Mouse (Mus musculus) layer of hippocampus, postnatal 36 days (tissue): ENCODE measurements around the gene Zfp622. TPM values are rescaled to one million over a fixed set of nuclear protein-coding genes. Genes with fewer than 3 reads are reported as not detected.

ENCODE experiments used
- DNase-seq, 2 experiments: peaks; one replicate each; pipeline ENCODE4 v3.0.0; 2022
- total RNA-seq, 2 experiments: library from RNA; stranded (reverse); gene quantifications; 2 replicates each; pipeline ENCODE4 v1.2.3; 2021

The Zfp622 gene
- total RNA-seq: 10 to 100 TPM; 41.0 to 47.9 TPM

DNA sequence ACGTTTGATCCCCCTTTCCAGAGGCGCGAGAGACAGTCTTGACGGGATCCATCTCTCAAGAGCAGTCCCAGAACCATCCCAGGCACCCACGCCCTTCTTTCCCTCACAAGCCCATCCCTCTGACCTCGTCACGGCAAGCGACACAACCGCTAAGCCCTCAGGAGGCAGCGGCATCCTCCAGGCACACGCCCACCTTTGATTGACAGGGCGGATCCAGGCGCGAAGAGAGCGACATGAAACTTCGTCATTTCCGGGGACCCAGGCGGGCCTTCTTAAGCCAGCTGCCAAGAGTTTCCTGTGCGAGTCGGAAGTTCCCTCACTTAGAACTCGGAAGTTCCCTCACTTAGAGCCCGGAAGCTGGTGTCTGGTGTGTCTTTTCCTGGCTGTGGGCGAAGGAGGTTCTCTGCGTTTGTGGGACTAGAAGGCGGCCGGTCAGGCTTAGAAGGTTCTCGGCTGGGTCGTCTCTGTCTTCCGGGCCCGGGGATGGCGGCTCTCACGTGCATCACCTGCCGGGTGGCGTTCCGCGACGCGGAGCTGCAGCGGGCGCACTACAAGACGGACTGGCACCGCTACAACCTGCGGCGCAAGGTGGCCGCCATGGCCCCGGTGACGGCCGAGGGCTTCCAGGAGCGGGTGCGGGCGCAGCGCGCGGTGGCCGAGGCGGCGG lies at the start of gene Zfp622:
Gene Zfp622, plus strand, starts transcription at position 300 of the 667 bp plus-strand sequence.
- peak; percentile 92 to 96 for DNase-seq

DNA sequence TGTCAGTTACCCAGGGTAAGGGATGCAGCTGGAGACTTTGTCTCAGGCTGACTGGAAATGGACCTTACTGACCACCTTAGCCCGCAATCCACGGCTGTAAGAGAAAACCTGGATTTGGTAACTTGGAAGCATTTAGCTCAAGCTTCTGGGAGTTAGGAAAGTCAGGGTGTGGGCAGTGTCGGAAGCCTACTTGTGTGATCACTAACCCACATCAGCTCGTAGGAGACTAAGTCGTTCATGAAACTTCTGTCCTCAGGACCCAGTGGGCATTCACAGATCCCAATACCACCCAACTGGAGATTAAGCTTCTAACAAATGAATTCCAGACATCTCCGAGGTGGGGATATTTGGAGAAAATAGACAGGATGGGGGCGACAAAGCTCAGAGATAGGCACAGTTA lies 49.8 kb upstream of the Zfp622 start:
- no peak for DNase-seq

GRCm38 (mm10) chr15:25938496-25938895 lies 45.7 kb upstream of the Zfp622 start:
- no peak for DNase-seq

DNA sequence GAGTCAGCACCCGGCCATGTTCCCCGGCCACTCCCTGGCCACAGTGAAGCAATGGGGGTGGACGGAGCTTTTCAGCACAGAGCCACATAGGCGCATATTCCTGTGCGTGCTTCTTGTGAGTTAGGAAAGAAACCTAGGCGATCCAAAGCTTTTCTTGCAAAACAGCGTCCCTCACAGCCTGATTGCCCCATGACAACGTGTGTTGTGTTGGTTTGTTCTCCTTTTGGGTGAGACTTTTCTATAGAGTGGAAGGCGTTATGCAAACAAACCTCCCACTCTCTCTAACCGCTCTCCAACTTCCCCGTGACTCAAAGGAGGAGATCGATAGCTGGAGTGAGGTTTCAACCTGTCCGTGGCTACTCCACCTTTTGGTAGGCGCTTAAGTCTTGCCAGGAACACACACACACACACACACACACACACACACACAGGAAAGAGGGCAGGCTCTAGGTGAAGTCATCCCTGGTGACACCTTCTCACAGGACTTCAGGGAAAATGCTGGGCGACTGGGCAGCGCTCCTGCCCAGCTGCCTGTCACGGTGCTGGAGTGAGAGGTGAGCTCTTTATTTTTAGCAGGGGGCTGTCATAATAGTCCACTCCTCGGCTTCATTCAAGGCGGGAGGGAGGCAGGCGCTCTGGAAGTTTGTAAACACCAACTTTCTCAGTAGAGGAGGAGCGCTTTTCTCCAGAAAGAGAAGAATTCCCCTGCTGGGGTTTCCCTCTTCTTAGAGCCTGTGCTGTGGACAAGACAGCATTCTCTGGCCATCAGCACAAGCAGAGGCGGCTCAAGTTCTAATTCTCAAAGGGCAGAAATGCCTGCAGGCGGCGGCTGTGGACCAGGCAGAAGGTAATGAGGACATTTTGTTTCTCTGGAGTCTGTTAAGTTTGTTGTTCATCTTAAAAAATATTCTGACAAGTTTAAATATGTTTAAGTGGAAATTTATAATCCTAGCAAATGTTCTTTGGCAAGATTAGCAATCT lies 43.5 kb upstream of the Zfp622 start:
- no peak for DNase-seq

GRCm38 (mm10) chr15:25941514-25941913 lies 42.7 kb upstream of the Zfp622 start:
- no peak for DNase-seq

DNA sequence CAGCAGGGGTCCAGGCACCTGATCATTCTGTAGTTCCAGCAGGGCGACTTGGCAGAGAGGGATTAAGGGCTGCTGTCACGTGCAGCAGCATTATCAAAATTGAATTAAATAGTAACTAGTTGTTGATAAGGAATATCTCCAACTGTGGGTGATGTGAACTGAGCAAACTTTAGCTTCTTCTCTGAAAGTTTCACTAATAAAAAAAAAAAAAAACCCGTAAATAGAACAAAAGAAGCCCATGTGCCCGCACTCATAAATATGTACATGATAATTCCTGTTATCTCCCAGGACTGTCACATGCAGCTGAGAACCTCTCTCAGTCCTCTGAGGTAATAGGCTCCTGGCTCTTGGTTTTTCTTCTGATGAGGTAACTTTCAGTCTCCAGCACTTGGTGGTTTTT lies 41.8 kb upstream of the Zfp622 start:
- DNase-seq: no peak

GRCm38 (mm10) chr15:25943386-25944137 lies 40.6 kb upstream of the Zfp622 start:
- DNase-seq: no peak

DNA sequence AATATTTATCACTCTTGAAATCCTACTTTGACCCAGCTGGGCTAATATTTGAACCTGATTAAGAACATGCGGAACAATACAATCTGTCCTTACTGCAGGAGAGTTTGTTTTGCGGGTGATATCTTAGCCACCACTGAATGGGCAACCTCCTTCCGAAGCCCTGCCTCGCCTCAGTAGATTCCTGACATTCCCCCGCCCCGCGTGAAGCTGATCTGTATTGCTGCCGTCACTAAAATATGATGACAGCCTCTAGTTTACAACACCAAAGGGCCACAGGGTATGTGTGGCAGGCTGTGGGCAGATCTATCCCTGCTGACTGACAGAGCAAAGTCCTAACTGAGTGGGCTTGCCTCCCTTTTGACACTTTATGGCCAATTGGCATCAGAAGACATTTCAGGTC lies 38.9 kb upstream of the Zfp622 start:
- DNase-seq: no peak

DNA sequence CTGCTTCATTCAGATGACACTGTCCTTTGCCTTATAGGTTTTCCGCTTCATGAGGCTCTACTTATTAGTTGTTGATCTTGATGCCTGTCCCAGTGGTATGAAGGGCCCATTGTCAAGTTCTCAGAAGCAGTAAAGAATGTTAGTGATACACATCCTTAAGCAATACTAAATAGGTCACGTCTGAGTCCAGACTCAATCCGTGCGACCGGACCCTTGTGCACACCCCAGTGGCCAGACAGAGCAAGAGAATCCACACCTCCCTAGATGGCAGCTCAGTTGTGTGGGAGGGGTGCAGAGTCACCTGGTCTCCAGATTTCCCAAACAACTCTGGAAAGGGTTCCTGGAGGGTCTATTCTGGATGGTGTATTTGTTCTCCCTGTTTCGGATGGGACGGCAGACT lies 37.7 kb upstream of the Zfp622 start:
- no peak for DNase-seq

DNA sequence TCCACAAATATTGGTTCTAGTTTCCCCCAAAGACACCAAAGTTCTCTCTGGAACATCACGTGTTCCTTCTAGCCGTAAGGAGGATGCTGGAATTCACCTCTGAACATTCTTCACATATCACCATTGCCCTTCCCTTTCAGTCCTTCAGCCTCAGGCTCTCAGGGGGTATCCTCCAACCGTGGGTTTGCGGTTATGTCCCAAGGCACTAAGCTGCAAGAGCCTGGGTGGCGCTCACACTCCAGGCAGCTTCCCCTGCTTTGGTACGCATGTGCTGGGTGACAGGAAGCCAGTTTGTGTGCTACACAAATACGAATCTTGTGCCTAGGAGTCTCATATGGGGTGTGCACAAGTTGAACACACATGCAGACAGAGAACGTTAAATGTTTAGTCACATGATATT lies 36.8 kb upstream of the Zfp622 start:
- DNase-seq: no peak

- DNase-seq: no peak
These were observed 35.6 kb upstream of the Zfp622 start for GRCm38 (mm10) chr15:25948257-25949223.

- DNase-seq: no peak
These were observed 34.5 kb upstream of the Zfp622 start for GRCm38 (mm10) chr15:25949696-25950095.

DNA sequence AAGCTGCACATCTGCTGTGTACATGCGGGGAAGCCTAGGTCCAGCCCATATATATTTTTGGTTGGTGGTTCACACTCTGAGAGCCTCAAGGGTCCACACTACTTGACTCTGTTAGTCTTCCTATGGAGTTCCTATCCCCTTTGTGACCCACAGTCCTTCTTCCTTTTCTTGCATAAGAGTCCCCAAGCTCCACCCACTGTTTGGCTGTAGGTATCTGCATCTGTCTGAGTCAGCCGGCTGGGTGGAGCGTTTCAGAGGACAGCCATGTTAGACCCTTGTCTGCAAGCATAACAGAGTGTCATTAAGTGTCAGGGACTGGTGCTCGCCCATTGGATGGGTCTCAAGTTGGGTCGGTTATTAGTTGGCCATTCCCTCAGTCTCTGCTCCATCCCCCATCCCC lies 33.6 kb upstream of the Zfp622 start:
- DNase-seq: no peak

GRCm38 (mm10) chr15:25951037-25951436 lies 33.1 kb upstream of the Zfp622 start:
- no peak for DNase-seq

- no peak for DNase-seq
These were observed 28.2 kb upstream of the Zfp622 start for GRCm38 (mm10) chr15:25956001-25956400.

- no peak for DNase-seq
These were observed 27.6 kb upstream of the Zfp622 start for GRCm38 (mm10) chr15:25956422-25957117.

DNA sequence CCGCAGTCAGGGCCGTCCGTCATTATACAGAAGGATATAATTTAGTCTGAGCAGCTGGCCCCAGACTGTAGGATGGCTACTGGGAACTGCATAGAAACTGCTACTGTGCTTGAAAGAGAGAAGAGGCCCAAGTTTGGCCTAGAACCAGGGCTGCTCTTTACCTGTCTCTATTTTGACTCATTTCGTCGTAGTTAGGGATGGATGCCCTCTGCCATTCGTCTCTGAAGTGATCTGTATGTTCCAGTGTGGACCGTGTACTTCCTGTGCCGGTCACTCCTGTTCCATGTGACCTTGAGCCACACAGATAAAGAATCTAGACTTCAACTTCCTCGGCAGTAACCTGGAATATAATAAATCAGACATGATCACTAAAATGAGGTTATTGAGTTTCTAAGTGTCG lies 26.5 kb upstream of the Zfp622 start:
- DNase-seq: no peak

GRCm38 (mm10) chr15:25959375-25959774 lies 24.8 kb upstream of the Zfp622 start:
- DNase-seq: no peak

- no peak for DNase-seq
These were observed 23.9 kb upstream of the Zfp622 start for GRCm38 (mm10) chr15:25960231-25960630.

- no peak for DNase-seq
These were observed 17.9 kb upstream of the Zfp622 start for GRCm38 (mm10) chr15:25966220-25966774.

DNA sequence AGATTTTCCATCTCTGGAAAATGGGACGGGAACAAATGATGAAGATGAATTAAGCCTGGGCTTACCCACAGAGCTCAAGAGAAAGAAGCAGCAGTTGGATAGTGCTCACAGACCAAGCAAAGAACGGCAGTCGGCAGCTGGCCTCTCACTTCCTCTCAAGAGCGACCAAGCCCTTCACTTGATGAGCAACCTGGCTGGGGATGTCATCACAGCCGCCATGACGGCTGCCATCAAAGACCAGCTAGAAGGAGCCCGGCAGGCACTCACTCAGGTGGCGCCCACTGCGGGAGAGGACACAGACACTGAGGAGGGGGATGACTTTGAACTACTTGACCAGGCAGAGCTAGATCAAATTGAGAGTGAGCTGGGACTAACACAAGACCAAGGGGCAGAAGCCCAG lies 12.6 kb upstream of the Zfp622 start:
- DNase-seq: no peak
